Mouse (Mus musculus) MEL-GATA-1-ER (cell line): Measurements from ENCODE around the gene Lemd1.

ENCODE experiments used
- DNase-seq: peaks from one replicate; pipeline ENCODE4 v3.0.0-alpha.2; 2012; ENCODE audit warnings: low read depth; ENCODE audit errors: extremely low read depth

The Lemd1 gene

GRCm38 (mm10) chr1:132287991-132288451 is 96.8 kb downstream of the Lemd1 start:
- no peak for DNase-seq

GRCm38 (mm10) chr1:132289965-132290364 is 98.7 kb downstream of the Lemd1 start:
- DNase-seq, result no peak

- DNase-seq, result no peak
These were observed 99.9 kb downstream of the Lemd1 start for GRCm38 (mm10) chr1:132290921-132291675.

GRCm38 (mm10) chr1:132291706-132292105 is 100.5 kb downstream of the Lemd1 start:
- no peak for DNase-seq

- DNase-seq, result no peak
These were observed 101.3 kb downstream of the Lemd1 start for GRCm38 (mm10) chr1:132292318-132293129.

- no peak for DNase-seq
These were observed 104.3 kb downstream of the Lemd1 start for GRCm38 (mm10) chr1:132295506-132295905.

GRCm38 (mm10) chr1:132296051-132296450 is 104.8 kb downstream of the Lemd1 start:
- no peak for DNase-seq

GRCm38 (mm10) chr1:132298425-132298800 is 107.2 kb downstream of the Lemd1 start, which contains the start of gene Klhdc8a:
Gene Klhdc8a (plus strand): TSS chr1:132298626.
- no peak for DNase-seq

- DNase-seq, result no peak
These were observed 107.7 kb downstream of the Lemd1 start for GRCm38 (mm10) chr1:132298801-132299464.

- no peak for DNase-seq
These were observed 108.5 kb downstream of the Lemd1 start for GRCm38 (mm10) chr1:132299744-132300143.

GRCm38 (mm10) chr1:132301242-132301641 is 110.0 kb downstream of the Lemd1 start:
- no peak for DNase-seq

GRCm38 (mm10) chr1:132302341-132302866 is 111.2 kb downstream of the Lemd1 start:
- DNase-seq, result no peak

GRCm38 (mm10) chr1:132304618-132305214 is 113.5 kb downstream of the Lemd1 start:
- DNase-seq, result no peak

- DNase-seq, result no peak
These were observed 114.9 kb downstream of the Lemd1 start for GRCm38 (mm10) chr1:132306160-132306559.

- no peak for DNase-seq
These were observed 115.6 kb downstream of the Lemd1 start for GRCm38 (mm10) chr1:132306808-132307207.

- DNase-seq, result no peak
These were observed 116.7 kb downstream of the Lemd1 start for GRCm38 (mm10) chr1:132307962-132308361.

- no peak for DNase-seq
These were observed 117.4 kb downstream of the Lemd1 start for GRCm38 (mm10) chr1:132308674-132309073.
